Mouse (Mus musculus) left cerebral cortex, postnatal 10 days (tissue): ENCODE results near the gene Tspan32. TPM values are rescaled to one million over a fixed set of nuclear protein-coding genes. Genes with fewer than 3 reads are reported as not detected.

Source experiments
- DNase-seq, 2 experiments: peaks; one replicate each; pipeline ENCODE4 v3.0.0; 2021 to 2022; ENCODE audit warnings: low spot score in 2 of 2, mixed read lengths in 1 of 2; ENCODE audit errors: extremely low spot score in 1 of 2
- intact Hi-C: fragments of 180-260 bp; cut with DNase I; formaldehyde crosslinking; loops from one replicate; pipeline ENCODE4 v1.15.1; 2025
- total RNA-seq, 2 experiments: library from RNA; stranded (reverse); gene quantifications; 2 replicates each; pipeline ENCODE4 v1.2.3; 2021

Gene Tspan32
- total RNA-seq, 2 experiments from 2014 or later, result 0.26 to 0.32 TPM

- DNase-seq, result no peak
- intact Hi-C loops, result no loop called here
These were observed 45.3 kb downstream of the Tspan32 start for GRCm38 (mm10) chr7:143049841-143050816.

- intact Hi-C loops, result no loop called here
- DNase-seq, result no peak
These were observed 46.5 kb downstream of the Tspan32 start for GRCm38 (mm10) chr7:143051316-143051715.

GRCm38 (mm10) chr7:143052626-143053007 is 47.8 kb downstream of the Tspan32 start, which contains the start of gene Cd81:
TSS of gene Cd81 (plus strand) at chr7:143052739.
- peak; percentile 69 to 91 for DNase-seq
- intact Hi-C loops, result loop anchor here (2.0 kb wide), 1 partner anchor 44 kb away; no protein-coding TSS in a partner anchor

GRCm38 (mm10) chr7:143053008-143053899 is 48.4 kb downstream of the Tspan32 start:
- intact Hi-C loops, result loop anchor here (2.0 kb wide), 1 partner anchor 44 kb away; no protein-coding TSS in a partner anchor
- peak; percentile 70 to 86 for DNase-seq

- no peak for DNase-seq
- intact Hi-C loops, result loop anchor here (2.0 kb wide), 1 partner anchor 45 kb away; no protein-coding TSS in a partner anchor
These were observed 49.2 kb downstream of the Tspan32 start for GRCm38 (mm10) chr7:143053961-143054611.

GRCm38 (mm10) chr7:143054612-143054965 is 49.7 kb downstream of the Tspan32 start:
- DNase-seq, result no peak
- intact Hi-C loops, result no loop called here

GRCm38 (mm10) chr7:143055001-143055400 is 50.2 kb downstream of the Tspan32 start:
- intact Hi-C loops, result no loop called here
- DNase-seq, result no peak

- intact Hi-C loops, result no loop called here
- DNase-seq, result no peak
These were observed 50.8 kb downstream of the Tspan32 start for GRCm38 (mm10) chr7:143055499-143056186.

GRCm38 (mm10) chr7:143057023-143057422 is 52.2 kb downstream of the Tspan32 start:
- DNase-seq, result no peak
- intact Hi-C loops, result no loop called here

- intact Hi-C loops, result no loop called here
- no peak for DNase-seq
These were observed 52.9 kb downstream of the Tspan32 start for GRCm38 (mm10) chr7:143057667-143058220.

- intact Hi-C loops, result no loop called here
- DNase-seq, result no peak
These were observed 53.4 kb downstream of the Tspan32 start for GRCm38 (mm10) chr7:143058221-143058697.

GRCm38 (mm10) chr7:143059202-143059870 is 54.5 kb downstream of the Tspan32 start:
- DNase-seq, result no peak
- intact Hi-C loops, result no loop called here

- intact Hi-C loops, result no loop called here
- DNase-seq, result no peak
These were observed 57.9 kb downstream of the Tspan32 start for GRCm38 (mm10) chr7:143062704-143063103.

- DNase-seq, result no peak
- intact Hi-C loops, result no loop called here
These were observed 59.4 kb downstream of the Tspan32 start for GRCm38 (mm10) chr7:143064226-143064625.

GRCm38 (mm10) chr7:143065692-143066091 is 60.8 kb downstream of the Tspan32 start:
- intact Hi-C loops, result no loop called here
- DNase-seq, result no peak

GRCm38 (mm10) chr7:143067469-143067868 is 62.6 kb downstream of the Tspan32 start:
- intact Hi-C loops, result no loop called here
- DNase-seq, result no peak

- DNase-seq, result no peak
- intact Hi-C loops, result no loop called here
These were observed 63.1 kb downstream of the Tspan32 start for GRCm38 (mm10) chr7:143067897-143068296.
